Mouse (Mus musculus): ENCODE measurements around the gene Rpl35a. TPM values are rescaled to one million over a fixed set of nuclear protein-coding genes. Genes with fewer than 3 reads are reported as not detected.

Gene Rpl35a
- polyA plus RNA-seq, 1 experiment from 2014 or later: 1,051 TPM

- 29% methylated on average over 6 of the region's 6 CpGs for WGBS
- Histone ChIP-seq H3K27me3 (ENCODE audit: control insufficient read depth, insufficient read depth, low read length) (no peaks in the 10 kb centered on the region), H3K4me2 (replicated peaks; ENCODE audit: low read depth, low read length) (no peak overlapping the region), H3K9me3 (ENCODE audit: control insufficient read depth, low read length) (no peaks in the 10 kb centered on the region), H3K36me3 (ENCODE audit: control insufficient read depth, insufficient read depth, low read length) (peaks cover 6% of the 10 kb centered on the region), H3K4me3 (ENCODE audit: low read length) (no peak overlapping the region), H3K4me1 (ENCODE audit: control insufficient read depth, insufficient read depth, low read length) (no peaks in the 10 kb centered on the region), H3K27ac (ENCODE audit: low read depth, low read length) (no peak overlapping the region), H3K9ac (ENCODE audit: low read depth, low read length) (no peak overlapping the region)
- no peak for ATAC-seq (ENCODE audit: low FRiP score, low TSS enrichment)
Observed at GRCm38 (mm10) chr16:33076078-33076477, 19.8 kb downstream of the Rpl35a start.

- Histone ChIP-seq H3K4me1 (ENCODE audit: control insufficient read depth, insufficient read depth, low read length) (no peaks in the 10 kb centered on the region), H3K9me3 (ENCODE audit: control insufficient read depth, low read length) (no peaks in the 10 kb centered on the region), H3K4me2 (replicated peaks; ENCODE audit: low read depth, low read length) (no peak overlapping the region), H3K9ac (ENCODE audit: low read depth, low read length) (no peak overlapping the region), H3K36me3 (ENCODE audit: control insufficient read depth, insufficient read depth, low read length) (peaks cover 6% of the 10 kb centered on the region), H3K4me3 (ENCODE audit: low read length) (no peak overlapping the region), H3K27ac (ENCODE audit: low read depth, low read length) (no peak overlapping the region), H3K27me3 (ENCODE audit: control insufficient read depth, insufficient read depth, low read length) (no peaks in the 10 kb centered on the region)
- ATAC-seq (ENCODE audit: low FRiP score, low TSS enrichment): no peak
- WGBS: 92% methylated on average over 5 of the region's 5 CpGs
Observed at GRCm38 (mm10) chr16:33077069-33077627, 20.9 kb downstream of the Rpl35a start.

GRCm38 (mm10) chr16:33080063-33080462 lies 23.8 kb downstream of the Rpl35a start:
- ATAC-seq (ENCODE audit: low FRiP score, low TSS enrichment): no peak
- no peak overlapping the region for H3K4me3 ChIP-seq (ENCODE audit: low read length)
- no peak overlapping the region for H3K9ac ChIP-seq (ENCODE audit: low read depth, low read length)
- WGBS: 96% methylated on average over 7 of the region's 7 CpGs
- H3K36me3 ChIP-seq (ENCODE audit: control insufficient read depth, insufficient read depth, low read length): no peaks in the 10 kb centered on the region
- no peaks in the 10 kb centered on the region for H3K9me3 ChIP-seq (ENCODE audit: control insufficient read depth, low read length)
- H3K27ac ChIP-seq (ENCODE audit: low read depth, low read length): no peak overlapping the region
- no peaks in the 10 kb centered on the region for H3K4me1 ChIP-seq (ENCODE audit: control insufficient read depth, insufficient read depth, low read length)
- no peaks in the 10 kb centered on the region for H3K27me3 ChIP-seq (ENCODE audit: control insufficient read depth, insufficient read depth, low read length)
- no peak overlapping the region for H3K4me2 ChIP-seq (replicated peaks; ENCODE audit: low read depth, low read length)

DNA sequence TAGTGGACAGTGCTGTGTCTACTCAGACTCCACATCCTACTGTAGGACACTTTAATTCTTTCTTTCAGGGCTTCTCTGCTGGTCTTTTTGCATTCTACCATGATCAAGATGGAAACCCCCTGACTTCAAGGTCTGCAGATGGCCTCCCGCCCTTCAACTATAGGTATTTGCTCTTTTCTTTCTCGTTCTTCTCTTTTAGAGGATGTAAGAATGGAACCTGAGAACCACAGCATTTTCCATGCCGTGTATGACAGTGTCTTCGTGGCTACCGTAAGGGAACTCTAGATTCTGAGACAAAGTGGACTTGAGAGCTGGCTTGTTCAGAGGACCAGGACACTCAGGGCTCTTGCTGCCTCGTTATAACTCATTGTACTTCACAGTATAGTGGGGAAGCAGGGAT lies 26.7 kb downstream of the Rpl35a start:
- Histone ChIP-seq H3K4me2 (replicated peaks; ENCODE audit: low read depth, low read length) (no peak overlapping the region), H3K27ac (ENCODE audit: low read depth, low read length) (no peak overlapping the region), H3K36me3 (ENCODE audit: control insufficient read depth, insufficient read depth, low read length) (no peaks in the 10 kb centered on the region), H3K9me3 (ENCODE audit: control insufficient read depth, low read length) (no peaks in the 10 kb centered on the region), H3K4me3 (ENCODE audit: low read length) (no peak overlapping the region), H3K4me1 (ENCODE audit: control insufficient read depth, insufficient read depth, low read length) (no peaks in the 10 kb centered on the region), H3K9ac (ENCODE audit: low read depth, low read length) (no peak overlapping the region), H3K27me3 (ENCODE audit: control insufficient read depth, insufficient read depth, low read length) (no peaks in the 10 kb centered on the region)
- no peak for ATAC-seq (ENCODE audit: low FRiP score, low TSS enrichment)
- 92% methylated on average over 6 of the region's 6 CpGs for WGBS

GRCm38 (mm10) chr16:33083996-33084395 lies 27.7 kb downstream of the Rpl35a start:
- Histone ChIP-seq H3K36me3 (ENCODE audit: control insufficient read depth, insufficient read depth, low read length) (no peaks in the 10 kb centered on the region), H3K9me3 (ENCODE audit: control insufficient read depth, low read length) (no peaks in the 10 kb centered on the region), H3K27ac (ENCODE audit: low read depth, low read length) (no peak overlapping the region), H3K4me3 (ENCODE audit: low read length) (no peak overlapping the region), H3K27me3 (ENCODE audit: control insufficient read depth, insufficient read depth, low read length) (no peaks in the 10 kb centered on the region), H3K4me1 (ENCODE audit: control insufficient read depth, insufficient read depth, low read length) (no peaks in the 10 kb centered on the region), H3K4me2 (replicated peaks; ENCODE audit: low read depth, low read length) (no peak overlapping the region), H3K9ac (ENCODE audit: low read depth, low read length) (no peak overlapping the region)
- 93% methylated on average over 2 of the region's 2 CpGs for WGBS
- ATAC-seq (ENCODE audit: low FRiP score, low TSS enrichment): no peak

DNA sequence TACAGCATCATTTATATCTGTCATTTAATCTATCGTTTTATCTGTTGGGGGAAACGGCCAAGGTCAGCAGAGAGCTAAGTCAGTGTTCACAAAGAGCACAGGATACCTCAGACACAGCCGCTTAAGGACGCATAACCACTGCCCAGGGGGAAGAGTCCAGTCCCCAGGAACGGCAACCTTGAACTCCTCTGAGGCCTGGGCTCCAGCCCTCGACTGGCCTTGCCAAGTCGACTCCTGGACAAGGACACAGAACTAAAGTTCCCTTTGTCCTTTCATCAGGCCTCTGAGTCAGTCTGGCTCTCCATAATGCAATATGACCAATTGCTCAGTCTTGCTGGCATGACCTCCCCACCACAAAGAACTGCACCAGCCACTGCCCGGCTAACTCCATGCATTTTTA lies 29.4 kb downstream of the Rpl35a start:
- ATAC-seq (ENCODE audit: low FRiP score, low TSS enrichment): no peak
- no peak overlapping the region for H3K9ac ChIP-seq (ENCODE audit: low read depth, low read length)
- WGBS: 77% methylated on average over 8 of the region's 8 CpGs

More for the DNA sequence above, 29.4 kb downstream of the Rpl35a start:
- Histone ChIP-seq H3K36me3 (ENCODE audit: control insufficient read depth, insufficient read depth, low read length) (0 out of 2 replicates have a peak, but pooled peaks cover 4% of the 10 kb centered on the region), H3K4me1 (ENCODE audit: control insufficient read depth, insufficient read depth, low read length) (no peaks in the 10 kb centered on the region), H3K9me3 (ENCODE audit: control insufficient read depth, low read length) (no peaks in the 10 kb centered on the region), H3K4me2 (replicated peaks; ENCODE audit: low read depth, low read length) (no peak overlapping the region), H3K27me3 (ENCODE audit: control insufficient read depth, insufficient read depth, low read length) (no peaks in the 10 kb centered on the region), H3K27ac (ENCODE audit: low read depth, low read length) (no peak overlapping the region), H3K4me3 (ENCODE audit: low read length) (no peak overlapping the region)

MicroRNA genes within 50 kb of the gene (microRNA counts, 519-probe panel; counts per million panel counts)
- not detected for microRNA mmu-miR-1947

Small RNAs within 50 kb of the gene (microRNA-seq; reads per million reads assigned to microRNA genes)
- not detected for gene Gm22231
- 7.6 reads per million, percentile 25 among the genes with 10 or more reads in this experiment for gene Mir1947

Other genes starting within 250 kb of the Rpl35a start
- gene Smbd1, start 246.0 kb upstream of the Rpl35a start, polyA plus RNA-seq (2014; fragmentation: Nextera tagmentation; extraction: Ambion mirVana): not detected in 2 replicates
- gene Fyttd1, start 179.0 kb upstream of the Rpl35a start, polyA plus RNA-seq (2014; fragmentation: Nextera tagmentation; extraction: Ambion mirVana): 119 and 155 TPM in 2 replicates
- gene Rubcn, start 178.7 kb upstream of the Rpl35a start, polyA plus RNA-seq (2014; fragmentation: Nextera tagmentation; extraction: Ambion mirVana): 12.1 and 15.2 TPM in 2 replicates
- gene Lrch3, start 142.4 kb upstream of the Rpl35a start, polyA plus RNA-seq (2014; fragmentation: Nextera tagmentation; extraction: Ambion mirVana): 19.7 and 32.7 TPM in 2 replicates
- gene Iqcg, start 235 bp upstream of the Rpl35a start, polyA plus RNA-seq (2014; fragmentation: Nextera tagmentation; extraction: Ambion mirVana): 5.1 and 5.6 TPM in 2 replicates
- gene Lmln, start 6.1 kb downstream of the Rpl35a start, polyA plus RNA-seq (2014; fragmentation: Nextera tagmentation; extraction: Ambion mirVana): 1.5 and 5.0 TPM in 2 replicates
- 12.0 and 18.9 TPM in 2 replicates for gene Osbpl11, start 128.6 kb downstream of the Rpl35a start, polyA plus RNA-seq (2014; fragmentation: Nextera tagmentation; extraction: Ambion mirVana)
- gene Snx4, start 195.0 kb downstream of the Rpl35a start, polyA plus RNA-seq (2014; fragmentation: Nextera tagmentation; extraction: Ambion mirVana): 68.5 and 79.7 TPM in 2 replicates